Mouse (Mus musculus) frontal cortex, postnatal 10 days (tissue): ENCODE data around the gene Arl4d.
"Not testable (repeated sequence)": the region's sequence is repeated elsewhere in the genome, so short reads cannot be mapped to it uniquely, and the experiment has no call there.

Experiments
- DNase-seq, 2 experiments: peaks; one replicate each; pipeline ENCODE4 v3.0.0; 2022; ENCODE audit warnings: low spot score in 2 of 2, mixed read lengths in 1 of 2

Arl4d gene

GRCm38 (mm10) chr11:101664825-101665635, at the start of gene Arl4d:
Gene Arl4d (plus strand): TSS chr11:101665541.
- peak; percentile 89 to 96 for DNase-seq

- no peak for DNase-seq
Measured at GRCm38 (mm10) chr11:101616104-101616503, 49.2 kb upstream of the Arl4d start.

- no peak for DNase-seq
Measured at GRCm38 (mm10) chr11:101616948-101617767, 48.2 kb upstream of the Arl4d start.

GRCm38 (mm10) chr11:101617849-101618248, 47.5 kb upstream of the Arl4d start:
- DNase-seq: no peak

- DNase-seq: no peak
Measured at GRCm38 (mm10) chr11:101618596-101618995, 46.7 kb upstream of the Arl4d start.

GRCm38 (mm10) chr11:101620022-101620655, 45.2 kb upstream of the Arl4d start:
- DNase-seq: not testable (repeated sequence)

GRCm38 (mm10) chr11:101626649-101626994, 38.7 kb upstream of the Arl4d start:
- DNase-seq: peak in 1 of 2 experiments; percentile 31

- DNase-seq: peak; percentile 78 to 83
Measured at GRCm38 (mm10) chr11:101626995-101627856, 38.1 kb upstream of the Arl4d start, which contains the start of gene Rdm1. Gene Rdm1 (plus strand): TSS chr11:101627195.

GRCm38 (mm10) chr11:101627857-101628559, 37.3 kb upstream of the Arl4d start:
- peak; percentile 76 to 78 for DNase-seq

GRCm38 (mm10) chr11:101628733-101629417, 36.5 kb upstream of the Arl4d start:
- DNase-seq: not testable (repeated sequence)

GRCm38 (mm10) chr11:101635660-101636059, 29.7 kb upstream of the Arl4d start:
- no peak for DNase-seq

GRCm38 (mm10) chr11:101639761-101640160, 25.6 kb upstream of the Arl4d start:
- no peak for DNase-seq

- peak; percentile 67 to 79 for DNase-seq
Measured at GRCm38 (mm10) chr11:101640857-101641709, 24.3 kb upstream of the Arl4d start.

GRCm38 (mm10) chr11:101641710-101642642, 23.4 kb upstream of the Arl4d start:
- DNase-seq: peak; percentile 36 to 62

GRCm38 (mm10) chr11:101642931-101643330, 22.4 kb upstream of the Arl4d start:
- DNase-seq: no peak

- DNase-seq: no peak
Measured at GRCm38 (mm10) chr11:101644591-101644990, 20.8 kb upstream of the Arl4d start.

- not testable (repeated sequence) for DNase-seq
Measured at GRCm38 (mm10) chr11:101645043-101645410, 20.3 kb upstream of the Arl4d start.
